Mouse (Mus musculus): ENCODE data around the gene Ttc8.
"Not testable (repeated sequence)": the region's sequence is repeated elsewhere in the genome, so short reads cannot be mapped to it uniquely, and the experiment has no call there.

Ttc8 gene

GRCm38 (mm10) chr12:98920194-98920991 is at the start of gene Ttc8:
Gene Ttc8 (plus strand): TSS chr12:98920574.
- peak in 1 of 2 experiments; percentile 61 for DNase-seq (ENCODE audit: low read depth in 1 of 2, low spot score in 2 of 2)

DNA sequence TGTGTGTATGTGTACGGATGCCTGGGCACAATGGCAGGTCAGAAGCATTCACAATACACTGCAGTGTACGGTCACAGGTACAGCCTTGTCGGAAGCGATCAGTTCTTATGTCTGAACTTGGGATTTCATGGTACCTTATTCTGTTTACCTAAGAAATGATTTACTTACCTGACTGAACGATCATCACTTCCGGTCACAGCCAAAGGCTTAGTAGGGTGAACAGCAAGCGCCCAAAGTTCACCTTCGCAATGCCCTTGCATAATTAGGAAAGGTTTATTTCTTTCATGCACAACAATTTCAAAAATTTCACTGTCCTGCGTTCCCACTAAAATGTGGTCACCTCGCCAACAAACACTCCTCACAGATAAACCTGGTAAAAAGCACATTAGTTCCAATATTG is 47.5 kb upstream of the Ttc8 start:
- DNase-seq (ENCODE audit: low read depth in 1 of 2, low spot score in 2 of 2), result no peak

- DNase-seq (ENCODE audit: low read depth in 1 of 2, low spot score in 2 of 2), result no peak
These were observed 45.2 kb upstream of the Ttc8 start for GRCm38 (mm10) chr12:98875216-98875615.

DNA sequence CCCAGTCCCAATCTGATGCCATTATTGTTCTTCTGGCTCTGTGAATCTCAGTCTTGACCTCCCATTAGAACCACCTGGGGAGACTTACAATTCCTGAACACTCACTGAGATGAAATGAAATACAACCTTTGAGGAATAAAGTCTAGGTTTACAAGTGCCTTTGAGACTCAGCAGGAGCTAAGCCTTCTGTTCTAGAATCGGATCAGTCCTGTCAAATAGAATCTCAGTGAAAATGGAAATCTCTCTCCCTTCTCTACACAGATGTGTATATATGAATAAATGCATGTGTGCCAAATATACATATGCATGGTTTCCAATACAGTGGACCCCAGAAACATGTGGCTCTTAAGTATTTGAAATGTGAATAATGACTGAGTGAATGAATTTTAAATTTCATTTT is 41.7 kb upstream of the Ttc8 start:
- DNase-seq (ENCODE audit: low read depth in 1 of 2, low spot score in 2 of 2), result no peak

DNA sequence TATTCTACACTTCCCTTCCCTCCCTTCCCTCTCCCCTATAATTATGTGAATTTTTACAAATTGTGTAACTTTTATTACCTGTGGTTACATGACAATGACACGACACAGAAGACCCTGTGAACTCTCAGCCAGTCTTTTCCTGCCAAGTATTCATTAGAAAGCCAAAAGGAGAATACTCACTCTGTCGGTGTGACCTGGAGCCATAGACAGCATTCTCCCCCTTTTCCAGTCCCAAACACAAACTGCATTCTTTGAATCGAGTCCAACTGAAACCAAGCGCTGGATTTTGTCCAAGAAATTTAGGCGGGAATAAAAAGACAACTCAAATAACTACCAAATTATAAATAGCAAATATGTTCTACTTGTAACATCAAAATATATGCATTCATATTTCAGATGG is 38.6 kb upstream of the Ttc8 start:
- DNase-seq (ENCODE audit: low read depth in 1 of 2, low spot score in 2 of 2), result no peak

DNA sequence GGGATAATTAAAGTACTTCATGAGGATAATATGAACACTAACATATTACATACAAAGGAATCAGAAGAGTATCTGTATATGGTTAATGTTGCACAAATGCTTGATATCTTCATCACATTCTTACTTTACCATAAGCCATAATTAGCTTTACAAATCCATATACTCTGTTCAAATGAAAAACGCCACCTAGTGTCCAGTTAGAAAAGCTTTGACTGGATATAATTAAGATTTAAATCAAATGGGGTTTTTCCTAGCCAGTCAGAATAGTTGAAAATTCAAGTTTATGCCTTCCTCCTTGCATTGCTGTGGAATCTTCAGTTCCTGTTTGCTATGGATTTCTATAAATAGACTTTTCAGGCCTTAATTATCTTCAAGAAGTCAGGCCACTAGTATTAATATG is 35.9 kb upstream of the Ttc8 start:
- DNase-seq (ENCODE audit: low read depth in 1 of 2, low spot score in 2 of 2), result no peak

DNA sequence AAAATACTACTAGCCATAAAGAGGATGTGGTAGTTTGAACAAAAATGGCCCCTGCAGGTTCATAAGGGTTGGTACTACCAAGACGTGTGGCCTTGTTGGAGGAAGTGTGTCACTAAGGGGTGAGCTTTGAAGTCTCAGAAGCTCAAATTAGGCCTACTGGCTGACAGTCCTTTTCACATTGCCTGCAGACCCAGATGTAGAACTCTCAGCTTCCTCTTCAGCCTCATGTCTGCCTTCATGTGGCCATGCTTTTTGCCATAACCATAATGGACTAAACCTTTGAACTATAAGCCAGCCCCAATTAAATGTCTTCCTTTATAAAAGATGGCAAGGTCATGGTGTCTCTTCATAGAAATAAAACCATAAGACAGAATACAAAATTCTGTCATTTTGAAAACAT is 23.6 kb upstream of the Ttc8 start:
- no peak for DNase-seq (ENCODE audit: low read depth in 1 of 2, low spot score in 2 of 2)

DNA sequence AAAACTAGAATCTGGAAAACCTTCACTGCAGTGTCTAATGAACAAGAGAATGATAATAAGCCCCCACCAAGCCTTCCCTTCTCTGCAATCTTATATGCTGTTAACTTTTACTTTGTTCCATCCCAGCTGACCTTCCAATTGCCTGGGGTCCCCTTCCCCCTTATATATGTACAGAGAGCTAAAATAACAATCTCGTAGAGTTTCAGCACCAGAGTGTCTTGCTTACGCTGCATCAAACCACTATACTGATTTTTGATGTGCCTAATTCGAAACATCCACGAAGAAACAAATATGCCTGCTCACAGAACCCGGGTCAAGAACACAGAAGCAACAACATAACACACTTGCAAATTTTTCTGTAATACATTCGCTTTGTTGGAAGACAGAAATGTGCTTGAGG is 20.7 kb upstream of the Ttc8 start:
- no peak for DNase-seq (ENCODE audit: low read depth in 1 of 2, low spot score in 2 of 2)

DNA sequence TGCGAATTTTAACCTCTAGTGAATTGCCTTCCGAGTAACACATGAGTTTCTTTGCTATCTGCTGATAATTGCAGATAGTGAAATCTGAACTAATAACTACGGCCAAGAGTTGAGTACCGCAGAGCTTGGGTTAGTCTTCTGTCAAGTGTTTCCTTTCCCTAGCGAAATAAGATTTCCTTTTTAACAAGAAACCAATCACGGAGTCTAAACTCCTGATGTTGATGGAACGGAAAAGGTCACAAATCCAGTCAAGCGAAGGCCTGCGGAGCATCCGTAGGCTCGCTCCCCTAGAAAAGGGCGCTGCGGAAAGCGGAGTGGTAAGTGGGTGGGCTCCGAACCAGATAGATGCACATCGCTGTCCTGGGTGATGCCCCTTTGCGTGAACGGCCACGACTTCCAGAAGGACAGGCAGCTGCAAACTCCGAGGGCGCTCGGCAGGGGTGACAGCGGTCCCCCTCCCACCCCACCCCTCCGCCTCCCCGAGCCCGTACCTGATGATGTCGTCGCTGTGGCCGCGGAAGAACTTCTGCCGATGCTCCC is 20.0 kb upstream of the Ttc8 start:
- no peak for DNase-seq (ENCODE audit: low read depth in 1 of 2, low spot score in 2 of 2)

- DNase-seq (ENCODE audit: low read depth in 1 of 2, low spot score in 2 of 2), result peak in 1 of 2 experiments; percentile 39
These were observed 19.2 kb upstream of the Ttc8 start, which contains the start of gene Eml5 for GRCm38 (mm10) chr12:98900881-98901801. Gene Eml5 (minus strand): TSS chr12:98901484.

DNA sequence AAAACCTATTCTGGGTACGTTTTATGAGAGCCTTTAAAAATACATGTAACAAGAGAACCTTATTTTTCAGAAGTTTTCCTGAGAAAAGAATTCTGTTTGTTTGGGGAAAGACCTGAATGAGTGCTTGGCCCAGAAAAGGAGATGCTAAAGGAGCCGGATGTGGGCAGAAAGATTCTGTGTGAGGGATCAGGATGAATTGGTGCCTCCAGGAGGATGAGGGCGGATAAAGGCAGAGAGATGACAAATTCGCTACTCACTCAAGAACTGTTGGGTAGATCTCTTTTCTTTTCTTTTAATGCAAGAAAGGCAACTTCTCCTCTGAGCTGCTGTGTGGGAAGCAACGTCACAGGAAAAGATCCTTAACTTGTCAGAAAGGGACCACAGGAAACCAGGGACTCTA is 14.9 kb upstream of the Ttc8 start:
- no peak for DNase-seq (ENCODE audit: low read depth in 1 of 2, low spot score in 2 of 2)

DNA sequence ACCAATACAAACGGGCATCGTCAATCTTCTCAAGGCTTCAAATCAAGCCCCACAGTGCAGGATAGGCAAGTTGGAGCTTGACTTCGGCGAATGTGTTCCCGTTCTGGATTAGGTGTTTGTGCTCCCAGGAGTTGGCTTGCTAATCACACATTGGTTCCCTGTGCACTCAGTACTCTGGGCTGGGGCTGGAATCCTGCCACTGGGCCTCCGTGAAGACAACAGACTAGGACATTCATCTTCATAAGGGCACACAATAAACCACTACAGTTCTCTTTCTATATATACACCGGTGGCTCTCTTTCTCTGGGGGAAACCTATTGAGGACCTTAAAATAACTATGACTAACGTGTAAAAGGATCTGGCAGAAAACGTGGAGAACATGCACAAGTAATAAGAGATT is 10.3 kb upstream of the Ttc8 start:
- DNase-seq (ENCODE audit: low read depth in 1 of 2, low spot score in 2 of 2), result no peak

GRCm38 (mm10) chr12:98931174-98931573 is 10.8 kb downstream of the Ttc8 start:
- no peak for DNase-seq (ENCODE audit: low read depth in 1 of 2, low spot score in 2 of 2)

DNA sequence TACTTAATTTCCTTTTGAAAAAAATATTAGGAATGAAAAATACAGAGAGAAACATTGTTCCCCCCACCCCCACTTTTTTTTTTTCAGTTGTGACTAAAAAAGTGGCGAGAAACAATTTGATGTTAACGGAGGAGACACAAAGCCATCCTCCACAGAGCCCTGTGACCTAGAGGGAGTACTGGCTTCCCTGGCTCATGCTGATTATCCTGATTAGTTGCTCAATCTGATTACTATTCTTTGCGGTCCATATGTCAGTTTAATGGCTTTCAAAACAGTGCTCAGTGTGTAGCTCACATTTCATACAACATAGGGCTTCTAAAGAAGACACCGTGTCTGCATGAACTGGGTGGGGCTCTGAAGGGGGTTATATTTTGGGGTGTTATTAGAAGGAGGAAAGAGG is 12.1 kb downstream of the Ttc8 start:
- no peak for DNase-seq (ENCODE audit: low read depth in 1 of 2, low spot score in 2 of 2)

GRCm38 (mm10) chr12:98932856-98933255 is 12.5 kb downstream of the Ttc8 start:
- no peak for DNase-seq (ENCODE audit: low read depth in 1 of 2, low spot score in 2 of 2)

DNA sequence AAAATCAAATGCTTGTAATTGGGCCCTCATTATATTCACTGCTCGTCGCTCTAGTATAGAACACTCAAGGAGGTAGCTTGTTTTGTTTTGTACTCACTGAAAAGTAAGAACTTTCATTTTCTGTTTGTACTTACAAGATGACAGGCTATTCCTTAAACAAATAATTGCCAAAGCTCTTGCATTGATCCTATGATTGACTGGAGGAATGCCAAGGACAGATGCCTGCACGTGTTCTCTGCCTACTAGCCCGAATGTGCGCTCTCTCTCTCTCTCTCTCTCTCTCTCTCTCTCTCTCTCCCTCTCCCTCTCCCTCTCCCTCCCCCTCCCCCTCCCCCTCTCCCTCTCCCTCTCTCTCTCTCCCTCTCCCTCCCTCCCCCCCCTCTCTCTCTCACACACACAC is 30.9 kb downstream of the Ttc8 start:
- not testable (repeated sequence) for DNase-seq (ENCODE audit: low read depth in 1 of 2, low spot score in 2 of 2)

DNA sequence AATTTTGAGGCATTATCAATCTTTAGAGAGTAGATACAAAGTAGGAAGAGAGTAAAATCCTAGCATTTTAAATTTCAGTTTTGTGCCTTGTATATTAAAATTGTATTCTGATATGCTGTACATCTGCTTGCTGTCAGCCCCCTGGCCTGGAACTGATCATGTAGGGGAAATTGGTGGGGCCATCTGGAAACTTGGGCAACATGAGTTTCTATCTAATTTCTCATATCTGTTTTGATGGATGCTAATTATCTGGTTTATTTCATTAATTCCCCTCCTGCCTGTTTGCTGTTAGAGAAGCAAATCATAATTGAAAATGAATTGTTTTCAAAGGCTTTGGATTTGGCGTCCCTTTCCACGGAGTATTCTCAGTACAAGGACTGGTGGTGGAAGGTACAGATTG is 36.6 kb downstream of the Ttc8 start:
- no peak for DNase-seq (ENCODE audit: low read depth in 1 of 2, low spot score in 2 of 2)

DNA sequence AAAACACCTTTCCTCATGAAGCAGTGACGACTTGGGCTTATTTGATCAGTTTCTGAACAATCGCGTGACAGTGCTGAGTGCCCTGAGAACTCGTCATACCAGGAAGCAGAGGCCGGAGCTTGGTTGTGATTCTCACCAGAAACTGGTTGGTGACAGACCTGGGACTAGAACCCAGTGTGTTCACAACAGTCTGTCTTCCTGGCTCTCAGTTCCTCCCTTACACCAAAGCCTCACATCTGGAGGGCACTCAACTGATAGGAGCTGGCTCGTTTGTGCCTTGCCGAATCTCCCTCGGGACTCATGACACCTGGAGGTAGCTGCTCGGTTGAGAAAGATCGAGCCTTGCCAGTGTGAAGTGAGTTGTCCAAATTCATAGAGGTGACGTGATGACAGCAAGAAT is 37.1 kb downstream of the Ttc8 start:
- DNase-seq (ENCODE audit: low read depth in 1 of 2, low spot score in 2 of 2), result no peak

- no peak for DNase-seq (ENCODE audit: low read depth in 1 of 2, low spot score in 2 of 2)
These were observed 40.6 kb downstream of the Ttc8 start for GRCm38 (mm10) chr12:98961008-98961407.

DNA sequence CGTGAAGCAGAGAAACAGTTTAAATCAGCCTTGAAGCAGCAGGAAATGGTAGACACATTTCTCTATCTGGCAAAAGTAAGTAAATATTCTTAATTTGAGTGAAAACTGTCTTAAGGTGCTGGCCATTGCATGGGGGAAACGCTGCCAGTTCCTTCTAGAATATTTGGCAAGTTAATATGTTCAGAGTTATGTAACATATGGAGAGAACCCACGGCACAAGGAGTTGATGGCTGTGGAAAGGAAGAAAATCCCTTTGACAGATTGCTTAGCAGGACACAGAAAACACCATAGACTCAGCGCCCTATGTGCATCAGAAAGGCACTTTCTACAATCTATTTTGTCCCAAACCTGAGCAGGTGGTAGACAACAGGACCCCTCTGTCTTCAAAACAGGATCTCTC is 41.0 kb downstream of the Ttc8 start:
- no peak for DNase-seq (ENCODE audit: low read depth in 1 of 2, low spot score in 2 of 2)

GRCm38 (mm10) chr12:98965441-98966135 is 45.2 kb downstream of the Ttc8 start:
- DNase-seq (ENCODE audit: low read depth in 1 of 2, low spot score in 2 of 2), result no peak
